Mouse (Mus musculus) right cerebral cortex, adult 18-20 months (tissue): Measurements from ENCODE around the gene 2310022B05Rik.

Experiments used
- DNase-seq: peaks from one replicate; pipeline ENCODE4 v3.0.0; 2022; ENCODE audit warnings: mixed read lengths

Gene 2310022B05Rik

GRCm38 (mm10) chr8:124589393-124589792 lies 73.8 kb downstream of the 2310022B05Rik start:
- DNase-seq = no peak

GRCm38 (mm10) chr8:124586556-124586955 lies 76.6 kb downstream of the 2310022B05Rik start:
- no peak for DNase-seq
